Mouse (Mus musculus) neural tube, embryonic 11.5 days (tissue): ENCODE measurements around the gene Wfdc16. TPM values are rescaled to one million over a fixed set of nuclear protein-coding genes. Genes with fewer than 3 reads are reported as not detected.

Experiments
- ATAC-seq: fragments of 200-750 bp; cut with Nextera tagmentation; 2 replicates; pipeline ENCODE4 v1.8.0; 2017; ENCODE audit warnings: moderate number of reproducible peaks, mild to moderate bottlenecking, moderate TSS enrichment, moderate library complexity; ENCODE audit not compliant: insufficient read depth, low FRiP score, low TSS enrichment
- DNase-seq: peaks from one replicate; pipeline ENCODE4 v3.0.0-alpha.2; 2015; ENCODE audit warnings: low spot score
- H3K27ac ChIP-seq: fragments of 300-500 bp; sonication (generic); 2 replicates; pipeline ENCODE4 v1.5.1; 2014; ENCODE audit warnings: low read depth, mild to moderate bottlenecking, low read length
- H3K27me3 ChIP-seq: fragments of 300-500 bp; sonication (generic); 2 replicates; pipeline ENCODE4 v1.6.1; 2014; ENCODE audit warnings: mild to moderate bottlenecking, low read length, mixed read lengths; ENCODE audit not compliant: control insufficient read depth, insufficient read depth
- H3K36me3 ChIP-seq: fragments of 300-500 bp; sonication (generic); 2 replicates; pipeline ENCODE4 v1.6.1; 2014; ENCODE audit warnings: mild to moderate bottlenecking, low read length, moderate library complexity, mixed read lengths; ENCODE audit not compliant: control insufficient read depth, insufficient read depth
- H3K4me1 ChIP-seq: fragments of 300-500 bp; sonication (generic); 2 replicates; pipeline ENCODE4 v1.6.1; 2014; ENCODE audit warnings: low read length, mixed read lengths; ENCODE audit not compliant: control insufficient read depth, insufficient read depth
- H3K4me2 ChIP-seq: fragments of 300-500 bp; sonication (generic); 2 replicates; pipeline ENCODE4 v1.6.1; 2014; ENCODE audit warnings: low read depth, mild to moderate bottlenecking, moderate library complexity
- H3K4me3 ChIP-seq: fragments of 300-500 bp; sonication (generic); 2 replicates; pipeline ENCODE4 v1.5.1; 2014; ENCODE audit warnings: low read depth, low read length
- H3K9ac ChIP-seq: fragments of 300-500 bp; sonication (generic); 2 replicates; pipeline ENCODE4 v1.6.1; 2014; ENCODE audit warnings: mild to moderate bottlenecking, low read length
- H3K9me3 ChIP-seq: fragments of 300-500 bp; sonication (generic); 2 replicates; pipeline ENCODE4 v1.6.1; 2016; ENCODE audit warnings: low read length; ENCODE audit not compliant: control insufficient read depth
- WGBS: fragments of 180-500 bp; shearing (Covaris S2); extraction: QIAGEN DNeasy Blood & Tissue Kit; methylation state at CpG from one replicate; pipeline ENCODE4 v1.1.7; 2014; 5-methylcytosine and 5-hydroxymethylcytosine counted together
- polyA plus RNA-seq: library from polyadenylated mRNA; unstranded; fragments of >200 nt; fragmentation: Nextera tagmentation; extraction: Ambion mirVana; gene quantifications from 2 replicates; pipeline ENCODE4 v1.2.1, GENCODE M21; 2014

Wfdc16 gene
- polyA plus RNA-seq, result not detected in 2 replicates

DNA sequence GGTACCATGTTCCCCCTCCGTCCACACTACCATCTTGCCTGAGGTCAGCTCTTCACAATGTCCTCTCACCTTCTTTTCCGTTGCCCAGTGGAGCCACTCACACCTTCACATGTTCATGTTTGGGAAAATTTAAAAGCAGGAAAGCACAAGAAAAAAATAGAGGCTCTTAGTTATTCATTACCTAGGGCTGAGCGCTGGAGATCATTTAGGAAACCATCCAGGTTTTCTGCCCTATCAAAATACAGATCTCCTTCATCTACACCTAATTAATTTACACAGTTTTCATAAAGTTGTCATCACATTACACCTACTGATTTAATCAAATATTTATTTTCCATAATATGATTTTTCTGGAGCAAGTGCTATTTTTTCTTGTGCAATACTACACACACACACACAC lies at the start of gene Wfdc16:
Gene Wfdc16 (minus strand): TSS at position 101 of the 400 bp plus-strand sequence.
- ATAC-seq (no peak), DNase-seq (no peak)
- Histone ChIP-seq H3K4me2 (no peak within 1 kb of the TSS), H3K27me3 (no peaks in the 10 kb centered on the region), H3K9me3 (no peaks in the 10 kb centered on the region), H3K4me3 (no peak within 1 kb of the TSS), H3K36me3 (no peaks in the 10 kb centered on the region), H3K4me1 (no peaks in the 10 kb centered on the region), H3K9ac (no peak within 1 kb of the TSS), H3K27ac (no peak within 1 kb of the TSS)
- 92% methylated on average over 3 of the region's 3 CpGs for WGBS

DNA sequence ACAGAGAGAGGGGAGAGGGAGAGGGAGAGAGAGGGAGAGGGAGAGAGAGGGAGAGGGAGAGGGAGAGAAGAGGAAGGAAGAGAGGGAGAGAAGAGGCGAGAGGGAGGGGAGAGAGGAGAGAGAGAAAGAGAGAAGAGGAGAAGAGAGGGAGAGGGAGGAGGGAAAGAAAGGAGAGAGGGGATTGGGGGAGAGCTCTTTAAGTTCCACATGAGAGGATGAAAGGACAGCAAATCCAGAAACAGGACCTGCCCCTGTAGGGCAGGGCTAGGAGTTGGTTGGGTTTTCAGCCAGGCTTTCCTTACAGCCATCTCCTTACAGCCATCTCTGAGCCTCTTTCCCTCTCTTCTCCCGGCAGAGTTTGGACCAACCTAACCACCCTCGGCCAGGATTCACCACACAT lies 46.2 kb upstream of the Wfdc16 start, which contains the start of gene Wfdc13:
Gene Wfdc13 (plus strand): TSS at position 301 of the 400 bp plus-strand sequence.
- Histone ChIP-seq H3K27ac (no peak within 1 kb of the TSS), H3K9ac (no peak within 1 kb of the TSS), H3K4me2 (no peak within 1 kb of the TSS), H3K27me3 (no peaks in the 10 kb centered on the region), H3K4me3 (no peak within 1 kb of the TSS), H3K36me3 (no peaks in the 10 kb centered on the region), H3K4me1 (no peaks in the 10 kb centered on the region), H3K9me3 (no peaks in the 10 kb centered on the region)
- WGBS, result 59% methylated on average over 3 of the region's 3 CpGs
- DNase-seq (no peak), ATAC-seq (no peak)

DNA sequence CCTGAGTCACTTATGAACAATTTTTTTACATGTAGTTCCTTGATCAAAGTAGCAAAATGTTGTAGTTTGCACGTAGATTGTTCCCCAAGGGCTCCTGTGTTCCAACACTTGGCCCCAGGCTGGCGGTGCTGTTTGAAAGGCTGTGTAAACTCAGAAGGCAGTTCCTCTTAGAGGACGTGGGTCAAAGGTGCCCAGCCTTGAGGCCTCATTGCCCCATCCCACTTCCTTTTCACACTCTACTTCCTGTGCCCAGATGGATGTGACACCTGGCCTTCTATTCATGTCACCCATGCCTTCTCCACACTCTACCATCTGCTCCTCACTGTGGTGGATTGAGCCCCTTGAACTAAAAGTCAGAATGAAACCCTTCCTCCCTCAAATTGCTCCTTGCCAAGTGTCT lies 41.3 kb upstream of the Wfdc16 start:
- Histone ChIP-seq H3K27ac (no peak overlapping the region), H3K9me3 (no peaks in the 10 kb centered on the region), H3K4me3 (no peak overlapping the region), H3K4me2 (no peak overlapping the region), H3K36me3 (no peaks in the 10 kb centered on the region), H3K9ac (no peak overlapping the region), H3K4me1 (no peaks in the 10 kb centered on the region), H3K27me3 (no peaks in the 10 kb centered on the region)
- DNase-seq (no peak), ATAC-seq (no peak)
- WGBS, result 56% methylated on average over 3 of the region's 3 CpGs

DNA sequence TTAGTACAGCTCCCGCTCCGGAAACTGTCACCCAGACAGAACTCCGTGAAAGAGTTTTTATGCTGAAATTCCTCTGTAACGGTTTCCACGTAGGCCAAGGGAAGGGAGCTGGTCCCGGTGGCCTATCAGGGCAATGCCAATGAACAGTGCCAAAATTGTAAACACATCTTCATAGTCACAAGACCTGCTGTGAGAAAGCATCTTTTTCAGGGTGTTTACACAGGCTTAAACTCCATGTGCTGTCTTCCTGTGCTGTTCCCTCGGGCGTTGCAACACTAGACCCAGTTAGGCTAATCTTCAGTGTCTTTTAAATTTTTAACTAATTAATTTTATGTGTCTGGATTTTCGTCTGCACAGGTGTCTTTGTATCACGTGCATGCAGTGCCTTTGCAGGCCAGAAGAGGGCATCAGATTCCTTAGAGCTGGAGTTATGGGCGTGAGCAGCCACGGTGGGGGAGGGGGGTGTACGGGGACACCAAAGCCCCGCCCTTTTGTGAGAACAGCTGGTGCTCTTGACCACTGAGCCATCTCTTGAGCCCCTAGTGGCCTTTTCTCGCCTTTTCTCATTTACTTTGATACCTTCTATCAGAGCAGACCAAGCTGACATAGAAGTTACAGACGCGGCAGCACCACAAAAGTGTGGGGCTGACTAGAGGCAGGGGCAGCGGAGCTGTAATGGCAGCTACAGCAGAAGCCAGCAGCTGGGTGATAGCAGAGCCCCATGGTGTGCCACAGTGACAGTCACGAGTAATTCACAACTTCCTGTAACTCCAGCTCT lies 40.4 kb upstream of the Wfdc16 start:
- Histone ChIP-seq H3K9me3 (no peaks in the 10 kb centered on the region), H3K9ac (no peak overlapping the region), H3K36me3 (no peaks in the 10 kb centered on the region), H3K27ac (no peak overlapping the region), H3K4me3 (0 out of 2 replicates have a peak overlapping the region, but pooled peaks have one; percentile 5), H3K27me3 (no peaks in the 10 kb centered on the region), H3K4me1 (no peaks in the 10 kb centered on the region), H3K4me2 (peak overlapping the region; percentile 41)
- ATAC-seq (peak; percentile 50), DNase-seq (peak; percentile 83)
- WGBS, result 26% methylated on average over 19 of the region's 19 CpGs

DNA sequence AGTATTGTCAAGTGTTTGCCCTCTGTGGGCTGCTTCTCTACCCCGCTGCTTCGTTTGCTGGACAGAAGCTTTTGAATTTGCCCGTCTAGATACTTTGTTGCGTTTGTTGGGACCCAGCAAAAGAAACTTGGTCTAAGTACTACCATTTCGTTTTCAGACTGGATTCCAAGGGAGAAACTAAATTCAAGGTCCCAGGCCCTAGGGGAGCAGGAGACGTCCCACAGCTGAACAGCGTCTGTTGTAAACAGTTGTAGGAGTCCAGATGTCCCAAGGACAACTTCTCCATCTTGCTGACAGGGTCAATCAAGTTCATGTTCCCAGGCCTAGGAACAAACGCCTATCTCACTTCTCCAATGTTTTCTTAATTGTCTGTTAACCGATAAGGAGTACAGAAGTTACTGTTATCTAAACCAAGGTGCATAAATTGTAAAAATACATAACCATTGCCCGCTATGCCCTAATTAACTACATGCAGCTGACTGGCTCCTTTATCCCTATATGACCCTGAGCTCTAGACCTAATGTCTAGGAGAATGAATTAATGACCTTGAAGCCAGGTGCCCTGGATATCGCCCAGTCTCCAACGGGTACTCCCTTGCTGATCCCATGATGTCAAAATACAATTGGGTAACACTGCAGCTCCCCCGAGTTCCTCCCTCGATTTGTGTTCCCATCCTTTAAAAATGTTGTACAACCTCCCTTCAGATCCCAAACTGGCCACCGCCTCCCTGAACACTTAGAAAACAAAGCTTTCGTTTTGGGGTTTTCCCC lies 38.5 kb upstream of the Wfdc16 start:
- H3K9ac ChIP-seq, result no peak overlapping the region
- H3K9me3 ChIP-seq, result no peaks in the 10 kb centered on the region
- no peak overlapping the region for H3K4me3 ChIP-seq
- H3K27ac ChIP-seq, result no peak overlapping the region
- H3K4me1 ChIP-seq, result no peaks in the 10 kb centered on the region
- H3K27me3 ChIP-seq, result no peaks in the 10 kb centered on the region
- H3K4me2 ChIP-seq, result no peak overlapping the region
- ATAC-seq (no peak), DNase-seq (no peak)
- no peaks in the 10 kb centered on the region for H3K36me3 ChIP-seq
- WGBS, result 86% methylated on average over 16 of the region's 16 CpGs

DNA sequence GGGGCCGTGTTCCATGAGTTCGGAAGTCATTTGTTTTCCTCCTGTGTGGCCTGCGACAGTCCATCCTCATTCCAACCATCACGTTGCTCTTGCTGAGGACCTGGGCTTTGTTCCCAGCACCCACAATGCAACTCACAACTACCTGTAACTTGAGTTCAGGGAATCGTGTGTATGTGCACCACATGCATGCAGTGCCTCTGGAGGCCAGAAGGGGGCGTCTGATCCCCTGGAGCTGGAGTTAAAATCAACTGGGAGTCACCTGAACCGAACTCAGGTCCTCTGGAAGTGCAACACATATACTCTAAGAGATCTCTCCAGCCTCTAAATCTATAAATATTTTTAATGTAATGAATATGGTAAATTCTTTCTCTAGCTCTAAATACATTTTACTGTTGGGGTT lies 37.5 kb upstream of the Wfdc16 start:
- no peaks in the 10 kb centered on the region for H3K36me3 ChIP-seq
- no peak for DNase-seq
- 80% methylated on average over 7 of the region's 7 CpGs for WGBS
- no peaks in the 10 kb centered on the region for H3K9me3 ChIP-seq
- no peak overlapping the region for H3K27ac ChIP-seq
- no peak overlapping the region for H3K4me2 ChIP-seq
- no peaks in the 10 kb centered on the region for H3K27me3 ChIP-seq
- H3K4me3 ChIP-seq, result no peak overlapping the region
- no peak for ATAC-seq
- H3K4me1 ChIP-seq, result no peaks in the 10 kb centered on the region
- no peak overlapping the region for H3K9ac ChIP-seq

DNA sequence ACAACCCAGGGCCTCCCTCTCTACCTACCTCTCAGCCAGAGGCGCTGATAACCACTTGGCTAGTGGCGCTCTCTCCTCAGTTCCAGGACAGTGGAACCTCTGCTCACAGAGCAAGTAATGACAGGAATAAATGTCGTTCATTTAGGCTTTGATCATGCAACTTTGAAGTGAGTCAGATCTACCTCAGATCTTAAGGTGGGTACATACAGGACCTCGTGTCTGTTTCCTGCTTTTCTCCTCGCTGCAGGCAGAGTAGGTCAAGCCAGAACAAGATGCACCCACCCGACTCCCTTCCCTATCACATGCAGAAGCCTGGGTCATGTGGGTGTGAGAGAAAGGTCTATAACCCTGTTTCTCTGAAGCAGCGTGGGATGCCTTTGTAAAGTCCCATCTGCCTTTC lies 35.4 kb upstream of the Wfdc16 start, which contains the start of gene Wfdc11:
Gene Wfdc11 (minus strand): TSS at position 101 of the 400 bp plus-strand sequence.
- no peak for DNase-seq

DNA sequence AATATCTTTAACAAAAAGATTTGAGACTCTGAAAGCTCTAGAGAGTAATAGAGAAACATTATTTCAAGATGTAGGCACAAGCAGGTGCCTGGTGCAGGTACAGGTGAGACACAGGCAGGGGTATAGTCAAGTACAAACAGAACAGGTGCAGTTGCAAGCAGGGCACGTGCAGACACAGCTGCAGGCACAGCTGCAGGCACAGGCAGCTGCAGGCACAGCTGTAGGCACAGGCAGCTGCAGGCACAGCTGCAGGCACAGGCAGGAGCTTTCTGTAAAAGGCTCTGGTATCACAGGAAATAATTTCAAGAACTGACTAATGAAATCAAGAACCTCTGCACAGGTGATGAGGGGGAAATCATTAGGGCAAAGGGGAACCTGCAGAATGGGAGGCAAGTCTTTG lies 32.3 kb upstream of the Wfdc16 start:
- ATAC-seq, result no peak
- H3K9me3 ChIP-seq, result no peaks in the 10 kb centered on the region
- no peak overlapping the region for H3K4me3 ChIP-seq
- H3K36me3 ChIP-seq, result no peaks in the 10 kb centered on the region
- 41% methylated on average over 1 of the region's 1 CpGs for WGBS
- no peaks in the 10 kb centered on the region for H3K4me1 ChIP-seq
- no peak overlapping the region for H3K4me2 ChIP-seq
- no peak for DNase-seq
- H3K27ac ChIP-seq, result no peak overlapping the region
- no peak overlapping the region for H3K9ac ChIP-seq
- no peaks in the 10 kb centered on the region for H3K27me3 ChIP-seq

More for the DNA sequence above, 35.4 kb upstream of the Wfdc16 start, which contains the start of gene Wfdc11:
- no peaks in the 10 kb centered on the region for H3K9me3 ChIP-seq
- H3K27ac ChIP-seq, result no peak within 1 kb of the TSS
- no peak within 1 kb of the TSS for H3K4me3 ChIP-seq
- no peaks in the 10 kb centered on the region for H3K27me3 ChIP-seq
- no peak for ATAC-seq
- H3K9ac ChIP-seq, result no peak within 1 kb of the TSS
- H3K36me3 ChIP-seq, result no peaks in the 10 kb centered on the region
- no peaks in the 10 kb centered on the region for H3K4me1 ChIP-seq
- H3K4me2 ChIP-seq, result no peak within 1 kb of the TSS
- 84% methylated on average over 7 of the region's 7 CpGs for WGBS
